Mouse (Mus musculus) erythroblast, embryonic 14.5 days (primary cell): ENCODE measurements around the gene Cryzl1.
A peak's percentile ranks its signal among the peaks of the same experiment; 100 is the strongest.

ENCODE experiments used
- GATA1 ChIP-seq: IDR thresholded peaks from 2 replicates; pipeline ENCODE4 v1.6.1; 2012; ENCODE audit warnings: low read length, inconsistent platforms, mixed read lengths
- TAL1 ChIP-seq: IDR thresholded peaks from 3 replicates; pipeline ENCODE4 v1.6.1; 2012; ENCODE audit warnings: low read length, inconsistent platforms, mixed read lengths

GRCm38 (mm10) chr16:91729066-91729482 is 299 bp upstream of the Cryzl1 start, which contains the start of gene Itsn1:
- no peak for TF ChIP-seq TAL1
- TF ChIP-seq GATA1: peak; percentile 53; the same call in 1 of the 2 replicates
